Mouse (Mus musculus): ENCODE data around the gene Irx2.

- no peak for TF ChIP-seq POLR2A (IDR thresholded peaks at IDR 0.05; ENCODE audit: low read depth, low read length)
- TF ChIP-seq CTCF (IDR thresholded peaks at IDR 0.05; ENCODE audit: extremely low read depth, insufficient read depth, insufficient read length, insufficient replicate concordance) = no peak
Observed at GRCm38 (mm10) chr13:72581276-72581675, 47.3 kb upstream of the Irx2 start.

Data from spleen, adult 2 months (tissue).